Mouse (Mus musculus) neural tube, embryonic 12.5 days (tissue): ENCODE results near the gene Svep1. TPM values are rescaled to one million over a fixed set of nuclear protein-coding genes. Genes with fewer than 3 reads are reported as not detected.

ENCODE experiments used
- ATAC-seq: fragments of 200-750 bp; cut with Nextera tagmentation; 2 replicates; pipeline ENCODE4 v1.8.0; 2017; ENCODE audit warnings: low read depth, mild to moderate bottlenecking, moderate TSS enrichment, moderate library complexity; ENCODE audit not compliant: low FRiP score
- H3K27ac ChIP-seq: fragments of 300-500 bp; sonication (generic); 2 replicates; pipeline ENCODE4 v1.5.1; 2016
- H3K27me3 ChIP-seq: fragments of 300-500 bp; sonication (generic); replicated peaks from 2 replicates; pipeline ENCODE4 v1.6.1; 2016; ENCODE audit warnings: mild to moderate bottlenecking
- H3K36me3 ChIP-seq: fragments of 300-500 bp; sonication (generic); 2 replicates; pipeline ENCODE4 v1.6.1; 2016; ENCODE audit warnings: mild to moderate bottlenecking
- H3K4me1 ChIP-seq: fragments of 300-500 bp; sonication (generic); 2 replicates; pipeline ENCODE4 v1.6.1; 2016
- H3K4me2 ChIP-seq: fragments of 300-500 bp; sonication (generic); replicated peaks from 2 replicates; pipeline ENCODE4 v1.6.1; 2016; ENCODE audit warnings: mild to moderate bottlenecking
- H3K4me3 ChIP-seq: fragments of 300-500 bp; sonication (generic); 2 replicates; pipeline ENCODE4 v1.5.1; 2016
- H3K9ac ChIP-seq: fragments of 300-500 bp; sonication (generic); 2 replicates; pipeline ENCODE4 v1.6.1; 2016; ENCODE audit warnings: mild to moderate bottlenecking
- H3K9me3 ChIP-seq: fragments of 300-500 bp; sonication (generic); 2 replicates; pipeline ENCODE4 v1.6.1; 2016; ENCODE audit warnings: mild to moderate bottlenecking
- WGBS: fragments of 180-500 bp; shearing (Covaris S2); methylation state at CpG from one replicate; pipeline ENCODE4 v1.1.7; 2016; 5-methylcytosine and 5-hydroxymethylcytosine counted together
- polyA plus RNA-seq: library from polyadenylated mRNA; unstranded; fragments of >200 nt; fragmentation: Nextera tagmentation; extraction: Ambion mirVana; gene quantifications from 2 replicates; pipeline ENCODE4 v1.2.1, GENCODE M21; 2016

Gene Svep1
- polyA plus RNA-seq, 1 experiment from 2014 or later: 1.6 TPM

GRCm38 (mm10) chr4:58111008-58111407, 95.7 kb downstream of the Svep1 start:
- no peak overlapping the region for H3K27ac ChIP-seq
- H3K4me2 ChIP-seq: no peak overlapping the region
- 87% methylated on average over 10 of the region's 10 CpGs for WGBS
- no peak overlapping the region for H3K4me3 ChIP-seq
- H3K4me1 ChIP-seq: no peaks in the 10 kb centered on the region
- H3K27me3 ChIP-seq: no peaks in the 10 kb centered on the region
- H3K36me3 ChIP-seq: no peaks in the 10 kb centered on the region
- H3K9me3 ChIP-seq: no peaks in the 10 kb centered on the region
- H3K9ac ChIP-seq: no peak overlapping the region
- no peak for ATAC-seq

GRCm38 (mm10) chr4:58109793-58110192, 96.9 kb downstream of the Svep1 start:
- H3K9me3 ChIP-seq: no peaks in the 10 kb centered on the region
- no peak overlapping the region for H3K27ac ChIP-seq
- ATAC-seq: no peak
- H3K9ac ChIP-seq: no peak overlapping the region
- H3K4me2 ChIP-seq: no peak overlapping the region
- H3K4me1 ChIP-seq: no peaks in the 10 kb centered on the region
- WGBS: 95% methylated on average over 6 of the region's 6 CpGs
- H3K4me3 ChIP-seq: no peak overlapping the region
- no peaks in the 10 kb centered on the region for H3K27me3 ChIP-seq
- H3K36me3 ChIP-seq: no peaks in the 10 kb centered on the region

- H3K4me1 ChIP-seq: no peaks in the 10 kb centered on the region
- H3K27ac ChIP-seq: no peak overlapping the region
- no peak overlapping the region for H3K4me3 ChIP-seq
- no peaks in the 10 kb centered on the region for H3K27me3 ChIP-seq
- H3K4me2 ChIP-seq: no peak overlapping the region
- no peak overlapping the region for H3K9ac ChIP-seq
- ATAC-seq: no peak
- no peaks in the 10 kb centered on the region for H3K9me3 ChIP-seq
- H3K36me3 ChIP-seq: no peaks in the 10 kb centered on the region
- WGBS: 86% methylated on average over 3 of the region's 3 CpGs
Measured at GRCm38 (mm10) chr4:58108364-58108763, 98.3 kb downstream of the Svep1 start.

- no peaks in the 10 kb centered on the region for H3K4me1 ChIP-seq
- WGBS: 87% methylated on average over 9 of the region's 9 CpGs
- no peak for ATAC-seq
Measured at GRCm38 (mm10) chr4:58097732-58098131, 108.9 kb downstream of the Svep1 start.

DNA sequence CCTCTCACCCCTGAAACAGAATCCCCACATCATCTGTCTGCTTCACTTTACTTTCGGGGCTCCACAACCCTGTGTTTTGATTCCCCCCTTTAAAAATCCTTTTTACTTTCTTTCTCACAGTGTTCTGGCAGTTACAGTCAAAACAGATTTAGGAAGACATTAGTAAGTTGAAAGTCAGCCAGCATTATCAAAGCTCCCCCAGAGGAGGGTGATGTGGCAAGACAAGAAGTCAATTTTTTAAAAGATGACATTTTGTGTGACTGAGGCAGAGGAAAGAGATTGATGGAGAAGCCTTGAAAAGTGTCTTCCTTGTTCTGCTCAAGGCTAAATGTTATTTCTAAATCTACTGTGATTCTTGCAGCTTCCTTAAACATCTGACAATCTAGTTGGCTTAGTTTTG, 119.9 kb downstream of the Svep1 start:
- no peak for ATAC-seq
- Histone ChIP-seq H3K36me3 (no peaks in the 10 kb centered on the region), H3K27ac (no peak overlapping the region), H3K4me1 (no peaks in the 10 kb centered on the region), H3K4me3 (no peak overlapping the region), H3K27me3 (no peaks in the 10 kb centered on the region), H3K9ac (no peak overlapping the region), H3K4me2 (no peak overlapping the region), H3K9me3 (no peaks in the 10 kb centered on the region)
- 89% methylated on average over 1 of the region's 1 CpGs for WGBS

More at GRCm38 (mm10) chr4:58097732-58098131, 108.9 kb downstream of the Svep1 start:
- H3K27ac ChIP-seq: no peak overlapping the region
- H3K9me3 ChIP-seq: no peaks in the 10 kb centered on the region
- no peaks in the 10 kb centered on the region for H3K36me3 ChIP-seq
- H3K4me3 ChIP-seq: no peak overlapping the region
- no peaks in the 10 kb centered on the region for H3K27me3 ChIP-seq
- no peak overlapping the region for H3K9ac ChIP-seq
- H3K4me2 ChIP-seq: no peak overlapping the region

DNA sequence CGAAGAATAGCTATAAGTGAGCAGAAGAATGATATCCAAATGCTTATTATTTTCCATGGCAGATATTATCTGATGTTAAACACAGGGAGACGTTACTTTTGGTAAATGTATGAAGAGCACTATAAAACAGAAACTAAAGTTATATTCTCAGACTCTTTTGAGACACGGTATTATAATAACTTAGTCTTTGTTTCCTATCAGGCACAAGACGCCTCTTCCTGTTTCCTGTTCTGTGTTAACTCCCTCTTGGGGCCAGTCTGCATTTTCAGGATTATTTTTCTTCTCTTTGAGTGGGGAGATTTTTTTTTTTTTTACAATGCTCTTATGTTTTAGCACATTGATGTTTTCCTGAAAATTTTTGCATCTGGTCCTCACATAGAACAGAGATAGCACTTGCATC, 120.5 kb downstream of the Svep1 start:
- no peak for ATAC-seq
- H3K9me3 ChIP-seq: no peaks in the 10 kb centered on the region
- no peaks in the 10 kb centered on the region for H3K27me3 ChIP-seq
- H3K36me3 ChIP-seq: no peaks in the 10 kb centered on the region
- no peak overlapping the region for H3K27ac ChIP-seq
- H3K4me2 ChIP-seq: no peak overlapping the region
- no peak overlapping the region for H3K4me3 ChIP-seq
- H3K4me1 ChIP-seq: no peaks in the 10 kb centered on the region
- no peak overlapping the region for H3K9ac ChIP-seq
- WGBS: 82% methylated on average over 4 of the region's 4 CpGs

DNA sequence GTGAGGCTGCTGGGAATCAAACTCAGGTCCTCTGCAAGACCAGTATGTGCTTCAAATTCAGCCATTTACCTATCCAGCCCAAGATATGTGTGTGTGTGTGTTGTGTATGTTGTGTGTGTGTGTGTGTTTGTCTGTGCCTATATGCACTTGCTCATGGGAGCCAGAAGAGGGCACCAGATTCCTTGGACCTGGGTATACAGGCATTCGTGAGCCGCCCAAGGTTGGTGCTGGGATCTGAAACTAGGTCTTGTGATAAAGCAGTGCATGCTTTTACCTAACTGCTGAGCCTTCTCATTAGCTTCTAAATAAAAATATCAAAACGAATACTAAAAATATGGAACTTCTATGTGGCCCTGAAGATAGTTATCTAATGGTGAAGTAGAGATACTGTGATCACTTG, 121.3 kb downstream of the Svep1 start:
- no peak overlapping the region for H3K9ac ChIP-seq
- no peaks in the 10 kb centered on the region for H3K4me1 ChIP-seq
- H3K9me3 ChIP-seq: no peaks in the 10 kb centered on the region
- 89% methylated on average over 3 of the region's 3 CpGs for WGBS
- no peak overlapping the region for H3K4me3 ChIP-seq
- no peak for ATAC-seq
- no peaks in the 10 kb centered on the region for H3K36me3 ChIP-seq
- no peak overlapping the region for H3K27ac ChIP-seq
- H3K27me3 ChIP-seq: no peaks in the 10 kb centered on the region
- H3K4me2 ChIP-seq: no peak overlapping the region

DNA sequence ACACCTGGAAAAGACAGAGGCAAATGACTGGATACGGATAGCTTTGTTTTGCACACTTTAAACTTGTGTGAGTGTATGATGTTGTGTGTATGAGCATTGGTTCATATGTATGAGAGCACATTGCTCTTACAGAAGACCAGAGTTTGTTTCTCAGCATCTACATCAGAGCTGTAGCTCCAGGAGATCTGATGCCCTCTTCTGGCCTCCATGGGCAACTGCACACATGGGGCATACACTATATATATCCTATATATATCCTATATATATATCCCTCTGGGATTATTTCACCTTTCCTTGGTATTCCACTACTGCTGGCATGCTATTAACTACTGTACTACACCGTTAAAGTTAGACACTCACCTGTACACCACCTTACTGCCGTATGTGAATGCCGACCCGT, 122.5 kb downstream of the Svep1 start:
- no peak overlapping the region for H3K9ac ChIP-seq
- no peak overlapping the region for H3K4me2 ChIP-seq
- H3K9me3 ChIP-seq: no peaks in the 10 kb centered on the region
- H3K36me3 ChIP-seq: no peaks in the 10 kb centered on the region
- no peak overlapping the region for H3K27ac ChIP-seq
- H3K4me1 ChIP-seq: no peaks in the 10 kb centered on the region
- WGBS: 93% methylated on average over 5 of the region's 5 CpGs
- no peak overlapping the region for H3K4me3 ChIP-seq
- no peak for ATAC-seq
- no peaks in the 10 kb centered on the region for H3K27me3 ChIP-seq

DNA sequence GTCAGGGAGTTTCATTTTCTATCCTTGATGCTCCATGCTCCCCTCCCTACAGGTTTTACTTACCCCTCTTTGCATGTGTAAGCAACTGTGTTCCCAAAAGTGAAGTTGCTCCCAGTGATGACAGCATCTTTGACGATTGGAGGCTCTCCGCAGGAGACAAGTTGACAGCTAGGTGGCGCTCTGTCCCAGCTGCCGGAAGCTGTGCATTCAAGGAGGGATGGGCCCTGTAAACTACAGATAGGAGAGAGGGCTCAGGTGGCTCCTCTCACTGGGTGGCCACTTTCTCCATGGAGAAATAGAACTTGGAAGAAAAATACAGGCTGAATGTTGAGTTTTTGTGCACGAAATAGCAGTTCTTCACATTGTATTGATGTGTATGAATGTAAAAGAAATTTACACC, 124.1 kb downstream of the Svep1 start:
- Histone ChIP-seq H3K4me1 (no peaks in the 10 kb centered on the region), H3K9me3 (no peaks in the 10 kb centered on the region), H3K27ac (no peak overlapping the region), H3K4me3 (no peak overlapping the region), H3K27me3 (no peaks in the 10 kb centered on the region), H3K4me2 (no peak overlapping the region), H3K36me3 (no peaks in the 10 kb centered on the region), H3K9ac (no peak overlapping the region)
- 12% methylated on average over 5 of the region's 5 CpGs for WGBS
- ATAC-seq: no peak

GRCm38 (mm10) chr4:58079631-58080030, 127.0 kb downstream of the Svep1 start:
- WGBS: 19% methylated on average over 10 of the region's 10 CpGs
- Histone ChIP-seq H3K9ac (no peak overlapping the region), H3K4me2 (peak overlapping the region; percentile 41), H3K36me3 (no peaks in the 10 kb centered on the region), H3K27ac (no peak overlapping the region), H3K4me3 (no peak overlapping the region), H3K27me3 (no peaks in the 10 kb centered on the region), H3K9me3 (no peaks in the 10 kb centered on the region), H3K4me1 (no peaks in the 10 kb centered on the region)
- no peak for ATAC-seq

DNA sequence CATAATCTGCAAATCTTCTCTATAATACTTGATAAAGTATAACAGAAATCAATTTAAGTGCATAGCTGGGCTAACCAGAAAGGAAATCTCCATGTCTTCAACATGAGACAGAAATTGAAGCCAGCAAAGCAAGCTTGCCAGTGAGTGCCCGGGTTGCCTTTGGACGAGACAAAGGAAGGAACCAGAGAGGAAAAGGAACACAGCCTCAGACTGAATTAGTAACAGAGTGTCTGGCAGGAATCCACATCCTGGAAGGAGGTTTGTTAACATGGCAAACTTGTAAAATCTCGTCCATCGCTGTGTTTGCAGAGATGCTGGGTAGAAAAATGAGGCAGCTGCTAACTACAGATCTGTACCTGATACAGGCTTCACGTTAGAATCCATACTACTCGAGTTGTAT, 128.7 kb downstream of the Svep1 start:
- Histone ChIP-seq H3K36me3 (no peaks in the 10 kb centered on the region), H3K4me1 (no peaks in the 10 kb centered on the region), H3K27ac (no peak overlapping the region), H3K27me3 (no peaks in the 10 kb centered on the region), H3K9ac (no peak overlapping the region), H3K9me3 (no peaks in the 10 kb centered on the region), H3K4me2 (no peak overlapping the region), H3K4me3 (no peak overlapping the region)
- ATAC-seq: no peak
- 80% methylated on average over 6 of the region's 6 CpGs for WGBS

DNA sequence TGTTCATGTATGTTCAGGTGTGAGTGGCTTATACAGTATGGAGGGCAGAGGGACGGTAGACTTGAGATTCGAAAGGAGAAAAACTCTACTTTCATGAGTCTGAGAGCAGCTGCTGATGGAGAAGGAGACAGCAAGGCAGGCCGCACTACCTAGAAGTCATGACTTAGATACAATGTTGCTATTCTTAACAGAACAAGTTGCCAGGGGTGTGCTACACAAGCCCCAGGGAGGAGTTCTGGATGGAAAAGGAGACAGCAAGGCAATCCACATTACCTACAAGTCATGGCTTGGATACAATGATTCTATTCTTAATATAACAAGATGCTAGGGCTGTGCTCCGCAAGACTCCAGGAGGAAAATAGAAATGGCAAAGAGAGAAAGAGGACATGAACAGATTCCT, 129.1 kb downstream of the Svep1 start:
- Histone ChIP-seq H3K9ac (no peak overlapping the region), H3K4me1 (no peaks in the 10 kb centered on the region), H3K9me3 (no peaks in the 10 kb centered on the region), H3K4me2 (no peak overlapping the region), H3K4me3 (no peak overlapping the region), H3K27ac (no peak overlapping the region), H3K36me3 (no peaks in the 10 kb centered on the region), H3K27me3 (no peaks in the 10 kb centered on the region)
- no peak for ATAC-seq
- WGBS: 90% methylated on average over 4 of the region's 4 CpGs

DNA sequence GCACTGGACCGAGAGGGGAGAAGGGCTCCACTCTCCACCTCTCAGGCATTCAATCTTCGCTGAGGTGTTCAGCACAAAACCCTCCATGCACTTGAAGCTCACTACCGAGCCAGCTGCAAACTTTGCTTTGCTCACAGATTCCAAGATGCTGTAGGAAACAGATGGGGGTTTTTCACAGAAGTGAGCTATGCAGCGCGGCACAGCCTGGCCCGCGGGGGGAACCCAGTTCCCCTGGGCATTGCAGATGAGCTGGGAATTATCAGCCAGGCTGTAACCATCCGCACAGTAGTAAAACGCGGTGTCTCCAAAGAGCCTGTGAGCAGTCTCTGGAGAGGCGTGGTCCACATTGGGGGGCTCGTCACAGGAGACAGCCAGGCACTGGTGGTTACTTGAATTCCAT, 133.8 kb downstream of the Svep1 start:
- Histone ChIP-seq H3K4me2 (no peak overlapping the region), H3K27ac (no peak overlapping the region), H3K9ac (no peak overlapping the region), H3K36me3 (no peaks in the 10 kb centered on the region), H3K27me3 (no peaks in the 10 kb centered on the region), H3K4me1 (no peaks in the 10 kb centered on the region), H3K9me3 (no peaks in the 10 kb centered on the region), H3K4me3 (no peak overlapping the region)
- WGBS: 75% methylated on average over 12 of the region's 12 CpGs
- ATAC-seq: no peak
